Mouse (Mus musculus) layer of hippocampus, adult 2 months (tissue): ENCODE data around the gene Rpp14. TPM values are rescaled to one million over a fixed set of nuclear protein-coding genes. Genes with fewer than 3 reads are reported as not detected.

Experiments used
- DNase-seq, 2 experiments: peaks; one replicate each; pipeline ENCODE4 v3.0.0; 2022; ENCODE audit warnings: low spot score in 2 of 2
- H3K27ac ChIP-seq: fragments of 200-600 bp; 2 replicates; pipeline ENCODE4 v1.8.1; 2022
- H3K4me3 ChIP-seq: fragments of 200-600 bp; 2 replicates; pipeline ENCODE4 v1.8.1; 2022; ENCODE audit warnings: mild to moderate bottlenecking
- CTCF ChIP-seq: fragments of 200-600 bp; conservative IDR thresholded peaks from 2 replicates; pipeline ENCODE4 v1.8.1; 2022; ENCODE audit warnings: antibody characterized with exemption, mild to moderate bottlenecking, moderate library complexity
- total RNA-seq, 2 experiments: library from RNA; stranded (reverse); gene quantifications; 2 replicates each; pipeline ENCODE4 v1.2.3; 2021

Gene Rpp14
- total RNA-seq, 2 experiments from 2014 or later: 30.5 to 31.7 TPM

DNA sequence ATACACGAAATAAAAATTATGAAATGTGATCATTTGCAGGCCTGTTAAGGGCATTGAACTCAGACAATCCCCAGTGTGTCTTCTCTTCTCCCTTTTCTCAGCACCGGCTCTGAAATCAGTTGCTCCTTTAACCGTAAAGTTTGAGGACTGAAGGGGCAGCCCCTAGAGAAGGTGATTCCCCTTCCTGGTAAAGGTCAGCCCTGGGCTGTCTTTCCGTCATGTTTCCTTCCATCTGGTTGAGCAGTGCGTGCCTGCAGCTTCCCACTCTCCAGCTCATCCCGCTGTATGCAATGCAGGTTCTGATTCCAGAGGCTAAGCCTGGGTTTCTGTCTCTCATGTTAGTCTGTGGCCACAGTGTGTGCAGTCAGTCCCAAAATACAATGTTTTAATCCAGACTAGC, 35.4 kb upstream of the Rpp14 start:
- Histone ChIP-seq H3K27ac (no peak overlapping the region), H3K4me3 (no peak overlapping the region)
- DNase-seq: no peak
- TF ChIP-seq CTCF: no peak

DNA sequence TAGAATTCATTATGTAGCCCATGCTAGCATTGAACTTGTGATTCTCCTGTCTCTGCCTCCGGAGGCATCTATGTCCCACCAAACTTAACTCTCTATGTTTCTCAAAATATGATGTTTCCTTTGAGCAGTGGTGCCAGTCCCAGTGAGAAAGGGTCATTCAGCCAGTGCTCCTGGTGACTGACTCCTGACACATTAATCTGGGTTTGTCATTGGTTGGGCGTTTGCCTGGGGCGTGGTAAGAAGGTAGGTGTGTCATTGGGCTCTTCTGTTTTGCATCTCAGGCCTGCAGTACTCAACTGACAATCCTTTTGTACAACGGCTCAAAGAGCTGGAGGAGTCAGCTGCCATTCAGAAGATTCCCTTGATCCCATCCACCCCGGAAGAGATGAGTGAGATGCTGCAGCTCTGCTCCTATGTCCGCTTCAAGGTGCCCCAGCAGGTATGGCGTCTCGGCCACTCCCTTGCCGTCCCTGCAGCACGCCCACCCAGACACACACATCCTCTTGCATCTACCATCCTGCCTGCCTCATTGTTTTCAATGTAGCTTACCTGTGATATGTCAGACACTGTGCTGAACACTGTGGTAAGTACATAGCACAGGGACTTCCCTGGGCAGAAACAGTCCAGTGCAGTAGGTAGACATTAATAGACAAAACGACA, 34.9 kb upstream of the Rpp14 start:
- no peak for DNase-seq
- no peak for TF ChIP-seq CTCF
- H3K4me3 ChIP-seq: no peak overlapping the region
- H3K27ac ChIP-seq: no peak overlapping the region

DNA sequence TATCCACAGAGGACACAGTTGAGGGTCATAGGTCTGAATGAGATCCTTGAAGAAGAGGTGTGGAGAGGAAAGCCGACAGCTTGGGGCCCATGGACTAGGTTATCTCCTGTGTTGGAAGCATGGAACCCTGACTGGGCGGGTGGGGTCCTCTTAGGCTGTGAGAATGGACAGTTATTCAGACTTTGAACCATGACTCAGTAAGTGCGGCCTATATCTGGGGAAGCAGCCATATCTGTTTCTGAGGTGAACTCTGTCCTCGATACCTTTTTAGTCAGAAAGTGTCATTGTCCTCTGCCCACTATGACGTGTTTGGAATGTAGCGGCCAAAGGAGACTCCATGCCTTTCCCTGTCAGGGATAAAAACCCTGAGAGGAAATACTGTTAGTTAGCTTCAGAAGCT, 33.3 kb upstream of the Rpp14 start:
- TF ChIP-seq CTCF: no peak
- H3K4me3 ChIP-seq: no peak overlapping the region
- DNase-seq: no peak
- no peak overlapping the region for H3K27ac ChIP-seq

DNA sequence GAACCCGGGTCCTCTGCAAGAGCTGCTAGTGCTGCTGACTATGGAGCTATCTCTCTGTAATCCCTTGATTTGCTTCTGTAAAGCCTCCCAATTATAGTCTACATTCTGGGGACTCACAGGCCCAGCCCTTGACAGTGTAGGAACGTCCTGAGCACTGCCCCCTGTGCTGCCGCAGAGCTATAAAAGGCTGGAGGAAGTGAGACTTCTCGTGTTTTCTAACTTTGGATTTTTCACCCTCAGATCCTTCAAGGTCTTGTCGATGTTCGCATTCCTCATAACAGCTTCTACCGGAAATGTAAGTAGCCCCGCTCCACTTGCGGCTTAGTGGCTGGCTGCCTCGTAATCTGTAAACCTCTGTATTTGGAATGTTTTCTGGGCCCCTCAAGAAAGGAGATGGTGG, 30.8 kb upstream of the Rpp14 start:
- DNase-seq: no peak
- H3K27ac ChIP-seq: peak overlapping the region; percentile 18; the same call in 1 of the 2 replicates
- no peak for TF ChIP-seq CTCF
- no peak overlapping the region for H3K4me3 ChIP-seq

DNA sequence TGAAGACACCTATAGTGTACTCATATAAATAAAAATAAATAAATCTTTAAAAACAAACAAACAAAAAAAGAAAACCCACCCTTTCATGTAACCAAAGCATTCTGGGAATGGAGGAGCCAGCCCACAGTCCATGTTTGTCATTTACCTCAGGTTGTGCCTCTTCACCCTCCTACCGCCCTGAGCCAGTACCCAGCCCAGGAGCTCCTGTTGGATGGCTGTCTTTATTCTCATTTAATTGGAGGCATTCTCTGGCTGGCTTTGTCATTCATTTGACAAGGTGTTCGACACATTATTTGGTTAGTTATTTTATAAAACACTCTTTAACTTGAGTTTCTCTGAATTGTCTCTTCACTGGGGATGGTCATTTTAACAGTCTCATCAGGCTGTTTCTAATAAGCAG, 28.3 kb upstream of the Rpp14 start:
- no peak for DNase-seq
- H3K27ac ChIP-seq: no peak overlapping the region
- TF ChIP-seq CTCF: no peak

DNA sequence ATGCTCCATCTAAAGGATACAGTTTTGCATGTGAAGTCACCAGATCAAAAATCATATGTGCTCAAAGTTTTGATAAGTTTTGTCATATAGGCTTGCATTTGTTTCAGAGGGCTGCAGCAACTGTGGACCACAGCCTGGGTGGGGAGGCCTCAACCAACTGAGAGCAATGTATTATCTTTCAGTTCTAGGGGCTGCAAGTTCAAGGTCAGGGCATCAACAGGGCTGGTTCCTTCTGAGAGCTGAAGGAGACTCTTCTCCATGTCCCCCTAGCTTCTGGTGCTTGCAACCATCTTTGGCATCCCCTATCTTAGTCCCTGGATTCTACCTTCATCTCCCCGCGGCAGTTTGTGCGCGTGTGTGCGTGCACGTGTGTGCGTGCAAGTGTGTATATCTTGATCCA, 27.5 kb upstream of the Rpp14 start:
- no peak overlapping the region for H3K4me3 ChIP-seq
- TF ChIP-seq CTCF: no peak
- no peak overlapping the region for H3K27ac ChIP-seq
- DNase-seq: no peak

More for the DNA sequence above, 28.3 kb upstream of the Rpp14 start:
- H3K4me3 ChIP-seq: no peak overlapping the region

DNA sequence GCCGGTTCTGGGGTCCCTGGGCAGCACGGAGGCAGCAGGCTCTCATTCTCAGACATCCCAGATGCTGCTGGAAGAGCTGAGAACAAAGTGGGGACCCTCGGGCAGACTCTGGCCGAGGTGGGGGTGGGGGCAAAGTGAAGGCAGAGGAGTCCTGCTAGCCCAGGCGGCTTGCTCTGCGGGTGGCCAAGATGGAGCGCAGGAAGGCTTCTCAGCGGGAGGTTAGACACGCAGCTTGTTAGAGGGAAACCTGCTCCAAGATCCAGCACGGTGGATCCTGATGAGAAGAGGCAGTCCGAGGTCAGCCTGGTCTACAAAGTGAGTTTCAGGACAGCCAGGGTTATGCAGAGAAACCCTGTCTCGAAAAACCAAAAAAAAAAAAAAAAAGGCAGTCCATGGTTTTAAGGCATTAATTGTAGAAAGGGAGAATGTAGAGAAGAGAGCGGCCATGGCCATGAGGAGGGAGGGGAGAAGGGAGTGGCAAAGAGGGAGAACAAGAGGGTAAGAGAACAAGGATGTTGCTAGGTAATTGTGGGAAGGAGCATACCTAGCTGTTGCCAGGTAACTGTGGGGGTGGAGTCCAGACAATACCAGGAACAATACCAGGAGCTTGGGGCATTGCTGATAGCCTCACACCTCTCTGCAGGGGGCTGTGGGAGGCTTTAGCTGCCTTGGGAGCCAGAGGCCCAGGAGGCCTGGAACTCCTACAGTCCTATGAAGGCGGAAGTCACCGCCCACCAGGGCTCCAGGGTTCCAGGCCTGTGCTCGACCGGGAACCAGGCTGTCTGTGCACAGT, 25.7 kb upstream of the Rpp14 start:
- no peak for TF ChIP-seq CTCF
- Histone ChIP-seq H3K4me3 (no peak overlapping the region), H3K27ac (peak overlapping the region; percentile 43; the same call in 1 of the 2 replicates)
- DNase-seq: no peak

DNA sequence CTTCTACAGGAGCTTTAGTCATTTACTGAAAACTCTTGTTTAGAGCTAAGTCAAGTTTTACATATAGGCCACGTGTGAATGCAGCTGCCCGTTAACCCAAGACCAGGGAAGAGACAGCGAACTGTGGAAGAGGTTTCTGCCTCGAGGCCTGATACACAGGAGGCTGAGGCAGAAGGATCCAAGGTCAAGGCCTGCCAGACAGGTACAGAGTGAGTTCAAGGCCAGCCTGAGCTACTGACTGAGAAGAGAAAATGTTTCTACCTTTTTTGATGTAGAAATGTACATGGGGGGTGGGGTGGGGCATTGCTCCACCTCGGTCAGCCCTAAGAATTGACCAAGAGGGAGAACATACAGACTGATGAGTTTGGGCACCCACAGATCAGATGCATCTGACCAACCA, 24.1 kb upstream of the Rpp14 start:
- Histone ChIP-seq H3K27ac (no peak overlapping the region), H3K4me3 (no peak overlapping the region)
- DNase-seq: no peak
- no peak for TF ChIP-seq CTCF

DNA sequence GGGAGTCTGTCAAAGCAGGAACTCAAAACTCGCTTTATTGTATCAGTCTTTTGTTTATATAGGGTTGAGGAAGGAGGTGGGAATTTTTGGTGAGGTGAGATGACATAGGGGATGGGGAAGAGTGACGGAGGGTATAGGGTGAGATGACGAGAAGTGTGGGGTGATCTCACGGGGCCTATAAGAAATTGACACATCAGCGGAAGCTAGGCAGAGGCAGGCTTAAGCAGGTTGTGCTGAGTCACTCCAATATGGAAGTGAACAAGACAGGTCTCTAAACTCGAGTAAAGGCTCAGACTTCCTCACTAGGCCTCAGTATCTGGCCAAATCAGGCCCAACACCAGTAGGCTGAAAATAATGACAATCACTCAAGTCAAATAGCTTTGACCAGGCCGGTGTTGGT, 20.2 kb upstream of the Rpp14 start:
- H3K27ac ChIP-seq: no peak overlapping the region
- DNase-seq: no peak
- H3K4me3 ChIP-seq: no peak overlapping the region
- no peak for TF ChIP-seq CTCF

DNA sequence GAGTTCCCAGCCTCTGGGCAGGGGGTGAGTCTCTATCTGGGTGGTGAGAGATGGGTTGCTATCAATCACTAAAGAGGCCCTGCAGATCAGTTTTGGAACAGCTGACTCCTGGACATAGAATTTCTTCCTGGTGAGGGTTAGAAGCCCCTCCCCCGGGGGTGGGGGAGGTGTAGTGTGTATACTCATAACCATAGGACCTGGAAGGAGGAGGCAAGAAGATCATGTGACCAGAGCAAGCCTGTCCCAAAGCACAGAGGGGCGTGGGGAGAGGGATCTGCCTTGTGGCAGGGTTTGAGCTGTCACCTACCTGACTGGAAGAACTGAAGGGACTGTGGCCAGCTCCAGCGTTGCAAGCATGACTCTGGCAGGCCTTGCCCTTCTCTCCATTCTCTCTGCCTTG, 18.1 kb upstream of the Rpp14 start:
- DNase-seq: no peak
- Histone ChIP-seq H3K27ac (peak overlapping the region; percentile 90), H3K4me3 (no peak overlapping the region)
- no peak for TF ChIP-seq CTCF

DNA sequence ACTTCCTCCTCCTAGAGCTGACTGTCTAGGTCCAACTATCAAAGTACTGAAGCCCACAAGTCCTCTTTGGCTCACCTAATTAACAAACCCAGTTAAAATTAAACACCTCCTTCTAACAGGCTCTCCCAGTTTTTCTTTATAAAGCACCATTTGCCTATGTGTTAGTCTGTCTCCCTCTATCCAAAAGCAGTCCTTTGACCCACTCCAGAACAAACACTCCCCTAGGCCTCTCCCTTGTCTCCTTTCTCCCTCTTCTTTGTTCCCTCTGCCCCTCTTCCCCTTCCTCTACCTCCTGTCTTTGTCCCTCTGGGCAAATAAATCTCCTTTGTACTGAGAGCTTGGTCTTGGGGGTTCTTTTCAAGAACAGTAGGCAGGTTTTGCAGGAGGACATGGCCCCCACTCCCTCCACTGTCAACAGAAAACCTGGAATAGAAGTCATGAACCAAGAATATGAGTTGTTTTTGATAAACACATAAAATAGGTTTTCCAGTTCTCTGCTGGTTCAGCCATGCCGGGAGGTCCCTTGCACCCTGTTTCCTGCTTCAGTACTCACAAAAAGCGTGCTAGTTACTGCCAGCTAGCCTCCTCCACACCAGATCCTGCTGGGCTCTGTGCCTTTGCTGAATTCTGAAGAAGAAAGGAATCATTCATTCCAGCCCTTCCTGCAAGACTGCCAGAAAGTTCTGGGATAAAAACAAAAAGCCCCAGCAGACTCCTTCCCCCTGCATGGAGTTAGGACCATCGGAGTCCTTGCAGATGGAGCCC, 17.4 kb upstream of the Rpp14 start:
- peak; percentile 47 to 76 for DNase-seq
- TF ChIP-seq CTCF: no peak
- Histone ChIP-seq H3K27ac (peak overlapping the region; percentile 90), H3K4me3 (peak overlapping the region; percentile 26; the same call in 1 of the 2 replicates)

DNA sequence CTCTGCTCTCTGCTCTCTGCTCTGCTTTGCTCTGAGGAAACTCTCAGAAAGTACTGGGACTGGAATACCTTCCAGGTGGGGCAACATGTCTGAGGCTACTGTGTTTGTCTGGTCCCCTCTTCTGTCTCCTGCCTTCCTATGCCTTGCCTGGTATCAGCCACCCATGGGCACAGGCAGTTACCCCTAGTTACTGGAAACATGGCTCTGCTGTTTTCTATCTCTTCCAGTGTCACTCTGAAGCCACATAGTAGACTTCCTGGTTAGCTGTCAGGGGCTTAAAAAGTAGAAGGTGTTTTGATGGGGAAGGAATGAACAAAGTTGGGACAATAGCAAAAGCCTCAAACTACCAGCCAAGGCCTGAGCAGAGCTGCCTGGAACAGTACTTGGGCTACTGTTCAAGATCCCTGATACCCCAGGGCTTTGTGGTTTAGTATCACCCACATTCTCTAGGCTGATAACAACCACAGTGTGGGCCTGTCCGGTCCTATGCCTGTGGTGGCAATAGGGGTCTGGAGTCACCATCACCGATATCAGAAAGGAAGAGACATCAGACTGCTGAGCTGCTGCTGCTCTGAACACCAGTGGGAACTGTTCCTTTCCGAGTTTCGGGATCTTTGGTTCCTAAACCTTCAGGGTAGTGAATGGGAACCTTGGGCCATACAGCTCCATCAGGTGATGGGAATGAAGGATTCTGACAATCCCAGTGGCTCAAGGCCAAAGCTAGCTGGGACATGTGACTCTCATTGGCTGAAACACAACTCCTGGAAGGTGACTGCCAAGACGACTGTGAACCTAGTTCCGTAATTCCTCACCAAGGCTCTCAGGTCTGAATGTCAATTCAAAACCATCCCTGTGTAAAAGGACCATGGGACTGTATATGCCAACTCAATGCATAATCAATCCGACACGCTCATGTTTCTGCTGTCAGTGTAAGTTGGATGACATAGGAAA, 16.1 kb upstream of the Rpp14 start:
- no peak for DNase-seq
- H3K4me3 ChIP-seq: no peak overlapping the region
- H3K27ac ChIP-seq: peak overlapping the region; percentile 89
- no peak for TF ChIP-seq CTCF
